Mouse (Mus musculus) stomach, postnatal 0 days (tissue): Measurements from ENCODE around the gene Atp1b1.

Experiments used
- CTCF ChIP-seq: IDR thresholded peaks from 2 replicates; pipeline ENCODE4 v1.5.1; 2016; ENCODE audit warnings: antibody characterized with exemption, low read depth, mild to moderate bottlenecking, moderate library complexity
- EP300 ChIP-seq: optimal IDR thresholded peaks from 2 replicates; pipeline ENCODE3; 2016; ENCODE audit warnings: antibody characterized with exemption

DNA sequence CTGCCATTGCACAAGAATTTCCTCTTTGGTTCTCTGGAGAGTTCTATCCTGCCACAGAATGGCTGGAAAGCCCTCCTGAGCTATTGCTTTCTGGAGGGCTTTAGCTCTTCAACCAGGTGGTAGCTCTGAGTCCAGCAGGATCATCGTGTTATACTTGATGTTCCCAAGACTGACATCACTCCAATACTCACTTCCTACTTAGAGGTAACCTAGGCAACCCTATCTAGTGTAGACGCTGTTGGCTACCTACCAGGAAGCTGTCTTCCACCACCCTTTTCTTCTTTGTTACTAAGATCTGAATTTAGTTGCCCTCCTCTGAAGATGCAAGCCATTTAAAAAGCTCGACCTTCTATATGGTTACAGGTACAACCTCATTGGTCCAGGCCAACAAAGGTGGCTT is 46.9 kb upstream of the Atp1b1 start:
- TF ChIP-seq CTCF (no peak), EP300 (no peak)
